Mouse (Mus musculus) hindbrain, embryonic 16.5 days (tissue): ENCODE measurements around the gene Actg2. TPM values are rescaled to one million over a fixed set of nuclear protein-coding genes. Genes with fewer than 3 reads are reported as not detected.

Experiments
- ATAC-seq: fragments of 200-750 bp; cut with Nextera tagmentation; 2 replicates; pipeline ENCODE4 v1.8.0; 2017; ENCODE audit warnings: moderate TSS enrichment, moderate library complexity
- H3K27ac ChIP-seq: fragments of 300-500 bp; sonication (generic); 2 replicates; pipeline ENCODE4 v1.5.1; 2014; ENCODE audit warnings: low read depth, mild to moderate bottlenecking, control low read depth, low read length, moderate library complexity
- H3K27me3 ChIP-seq: fragments of 300-500 bp; sonication (generic); replicated peaks from 2 replicates; pipeline ENCODE4 v1.6.1; 2014; ENCODE audit warnings: low read length; ENCODE audit not compliant: control insufficient read depth, insufficient read depth
- H3K36me3 ChIP-seq: fragments of 300-500 bp; sonication (generic); 2 replicates; pipeline ENCODE4 v1.6.1; 2014; ENCODE audit warnings: mild to moderate bottlenecking, low read length, moderate library complexity, mixed read lengths; ENCODE audit not compliant: control insufficient read depth, insufficient read depth
- H3K4me1 ChIP-seq: fragments of 300-500 bp; sonication (generic); 2 replicates; pipeline ENCODE4 v1.6.1; 2014; ENCODE audit warnings: low read depth, low read length; ENCODE audit not compliant: control insufficient read depth, insufficient read depth
- H3K4me2 ChIP-seq: fragments of 300-500 bp; sonication (generic); 2 replicates; pipeline ENCODE4 v1.6.1; 2014; ENCODE audit warnings: mild to moderate bottlenecking, low read length, control low read depth, moderate library complexity
- H3K4me3 ChIP-seq: fragments of 300-500 bp; sonication (generic); 2 replicates; pipeline ENCODE4 v1.5.1; 2014; ENCODE audit warnings: mild to moderate bottlenecking, low read length, control low read depth, moderate library complexity
- H3K9ac ChIP-seq: fragments of 300-500 bp; sonication (generic); 2 replicates; pipeline ENCODE4 v1.6.1; 2014; ENCODE audit warnings: low read depth, mild to moderate bottlenecking, control low read depth, low read length, moderate library complexity
- H3K9me3 ChIP-seq: fragments of 300-500 bp; sonication (generic); 2 replicates; pipeline ENCODE4 v1.6.1; 2014; ENCODE audit warnings: mild to moderate bottlenecking, low read length, moderate library complexity; ENCODE audit not compliant: control insufficient read depth
- WGBS: fragments of 180-500 bp; shearing (Covaris S2); extraction: QIAGEN DNeasy Blood & Tissue Kit; methylation state at CpG from one replicate; pipeline ENCODE4 v1.1.7; 2014; 5-methylcytosine and 5-hydroxymethylcytosine counted together
- polyA plus RNA-seq: library from polyadenylated mRNA; unstranded; fragments of >200 nt; fragmentation: Nextera tagmentation; extraction: Ambion mirVana; gene quantifications from 2 replicates; pipeline ENCODE4 v1.2.1, GENCODE M21; 2015

Gene Actg2
- polyA plus RNA-seq, 1 experiment from 2014 or later: 3.4 TPM

GRCm38 (mm10) chr6:83506258-83507167 is 29.6 kb downstream of the Actg2 start, which contains the start of gene Dguok:
Gene Dguok (minus strand): TSS chr6:83506969.
- ATAC-seq: peak; percentile 99
- under 1% methylated on average over 53 of the region's 54 CpGs for WGBS
- Histone ChIP-seq H3K9ac (peak within 1 kb of the TSS; percentile 91), H3K4me3 (peak within 1 kb of the TSS; percentile 87), H3K27me3 (no peaks in the 10 kb centered on the region), H3K27ac (peak within 1 kb of the TSS; percentile 96), H3K9me3 (no peaks in the 10 kb centered on the region), H3K4me2 (peak within 1 kb of the TSS; percentile 79), H3K4me1 (peaks cover 13% of the 10 kb centered on the region), H3K36me3 (no peaks in the 10 kb centered on the region)

GRCm38 (mm10) chr6:83505554-83505953 is 30.5 kb downstream of the Actg2 start:
- Histone ChIP-seq H3K9me3 (no peaks in the 10 kb centered on the region), H3K9ac (no peak overlapping the region), H3K36me3 (no peaks in the 10 kb centered on the region), H3K4me3 (peak overlapping the region; percentile 87), H3K4me1 (peaks cover 13% of the 10 kb centered on the region), H3K27me3 (no peaks in the 10 kb centered on the region), H3K4me2 (peak overlapping the region; percentile 79), H3K27ac (no peak overlapping the region)
- 92% methylated on average over 4 of the region's 4 CpGs for WGBS
- ATAC-seq: no peak

- H3K4me3 ChIP-seq: no peak overlapping the region
- H3K4me1 ChIP-seq: peaks cover 13% of the 10 kb centered on the region
- no peaks in the 10 kb centered on the region for H3K36me3 ChIP-seq
- H3K4me2 ChIP-seq: no peak overlapping the region
- H3K27me3 ChIP-seq: no peaks in the 10 kb centered on the region
- no peak for ATAC-seq
- WGBS: 81% methylated on average over 3 of the region's 3 CpGs
- no peaks in the 10 kb centered on the region for H3K9me3 ChIP-seq
- H3K27ac ChIP-seq: no peak overlapping the region
- no peak overlapping the region for H3K9ac ChIP-seq
Measured at GRCm38 (mm10) chr6:83503361-83503760, 32.7 kb downstream of the Actg2 start.

DNA sequence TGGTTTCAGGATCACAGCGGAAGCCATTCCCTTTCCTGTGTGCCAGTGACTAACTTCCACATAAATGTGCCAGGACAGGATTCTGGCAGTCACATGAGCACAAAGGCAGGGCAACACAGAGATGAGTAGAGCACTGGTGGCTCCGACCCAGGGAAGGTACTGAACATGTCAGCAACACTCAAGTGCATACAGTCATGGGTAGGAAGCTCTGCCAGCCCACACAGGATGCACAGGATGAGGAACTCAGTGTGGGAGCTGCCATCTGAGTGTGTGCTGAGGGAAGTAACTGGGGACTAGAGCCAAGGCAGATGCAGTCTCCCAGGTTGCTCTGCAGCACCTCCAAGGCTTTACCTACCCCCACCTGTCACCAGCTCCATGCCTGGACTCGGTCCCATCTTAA is 33.4 kb downstream of the Actg2 start:
- Histone ChIP-seq H3K4me1 (peaks cover 13% of the 10 kb centered on the region), H3K36me3 (no peaks in the 10 kb centered on the region), H3K9ac (no peak overlapping the region), H3K9me3 (no peaks in the 10 kb centered on the region), H3K27me3 (no peaks in the 10 kb centered on the region), H3K27ac (no peak overlapping the region), H3K4me3 (no peak overlapping the region), H3K4me2 (no peak overlapping the region)
- 91% methylated on average over 3 of the region's 3 CpGs for WGBS
- ATAC-seq: no peak

DNA sequence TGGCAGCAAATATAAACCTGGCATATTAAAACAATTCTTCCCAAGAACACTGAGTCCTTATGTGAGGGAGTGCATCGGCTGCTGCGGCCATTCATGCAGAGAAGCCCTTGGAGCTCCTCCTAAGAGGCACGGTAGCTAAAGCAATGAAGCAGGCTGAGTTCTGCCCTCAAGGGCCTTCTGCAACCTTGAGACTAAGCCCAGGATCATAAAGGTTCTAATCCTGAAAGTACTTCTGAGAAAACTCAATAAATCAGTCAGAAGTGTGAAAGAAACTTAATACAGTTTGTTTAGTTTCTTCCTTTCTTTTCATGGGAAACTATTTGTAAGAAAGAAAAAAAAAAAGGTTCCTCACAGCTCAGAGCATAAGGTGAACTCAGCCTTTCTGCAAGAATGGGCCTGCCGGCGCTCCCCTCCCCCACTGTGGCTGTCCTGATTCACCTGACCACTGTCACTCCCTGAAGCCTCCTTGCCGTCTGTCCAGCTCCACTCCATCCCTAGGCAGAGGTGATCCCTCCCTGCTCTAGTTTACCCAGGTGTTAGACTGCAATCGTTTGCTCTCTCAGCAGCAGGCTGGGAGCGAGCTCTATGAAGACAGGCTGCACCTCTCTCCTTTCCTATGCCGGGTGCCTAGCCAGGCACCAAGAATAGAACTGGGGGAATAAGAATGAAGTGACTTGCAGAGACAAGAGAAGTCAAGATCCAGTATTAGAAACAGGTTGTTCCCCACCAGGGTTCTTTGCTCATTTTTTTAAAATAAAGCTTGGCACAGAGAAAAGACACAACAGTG is 34.3 kb downstream of the Actg2 start:
- no peaks in the 10 kb centered on the region for H3K27me3 ChIP-seq
- no peak for ATAC-seq
- H3K4me1 ChIP-seq: peaks cover 11% of the 10 kb centered on the region
- 75% methylated on average over 9 of the region's 9 CpGs for WGBS
- H3K9ac ChIP-seq: peak overlapping the region; percentile 37; the same call in 1 of the 2 replicates
- no peak overlapping the region for H3K4me3 ChIP-seq
- no peak overlapping the region for H3K27ac ChIP-seq
- H3K4me2 ChIP-seq: no peak overlapping the region
- no peaks in the 10 kb centered on the region for H3K36me3 ChIP-seq
- no peaks in the 10 kb centered on the region for H3K9me3 ChIP-seq

GRCm38 (mm10) chr6:83500462-83500861 is 35.6 kb downstream of the Actg2 start:
- H3K4me3 ChIP-seq: no peak overlapping the region
- no peaks in the 10 kb centered on the region for H3K9me3 ChIP-seq
- 68% methylated on average over 3 of the region's 3 CpGs for WGBS

GRCm38 (mm10) chr6:83499078-83499477 is 37.0 kb downstream of the Actg2 start:
- Histone ChIP-seq H3K4me3 (no peak overlapping the region), H3K36me3 (peaks cover 5% of the 10 kb centered on the region; the same call in 1 of the 2 replicates), H3K9ac (no peak overlapping the region), H3K4me2 (no peak overlapping the region), H3K4me1 (0 out of 2 replicates have a peak, but pooled peaks cover 3% of the 10 kb centered on the region), H3K27me3 (no peaks in the 10 kb centered on the region), H3K9me3 (no peaks in the 10 kb centered on the region), H3K27ac (no peak overlapping the region)
- ATAC-seq: no peak
- WGBS: 97% methylated on average over 10 of the region's 10 CpGs

More at GRCm38 (mm10) chr6:83500462-83500861, 35.6 kb downstream of the Actg2 start:
- Histone ChIP-seq H3K4me1 (peaks cover 7% of the 10 kb centered on the region; the same call in 1 of the 2 replicates), H3K9ac (no peak overlapping the region), H3K27me3 (no peaks in the 10 kb centered on the region), H3K4me2 (no peak overlapping the region), H3K36me3 (0 out of 2 replicates have a peak, but pooled peaks cover 3% of the 10 kb centered on the region), H3K27ac (no peak overlapping the region)
- no peak for ATAC-seq

DNA sequence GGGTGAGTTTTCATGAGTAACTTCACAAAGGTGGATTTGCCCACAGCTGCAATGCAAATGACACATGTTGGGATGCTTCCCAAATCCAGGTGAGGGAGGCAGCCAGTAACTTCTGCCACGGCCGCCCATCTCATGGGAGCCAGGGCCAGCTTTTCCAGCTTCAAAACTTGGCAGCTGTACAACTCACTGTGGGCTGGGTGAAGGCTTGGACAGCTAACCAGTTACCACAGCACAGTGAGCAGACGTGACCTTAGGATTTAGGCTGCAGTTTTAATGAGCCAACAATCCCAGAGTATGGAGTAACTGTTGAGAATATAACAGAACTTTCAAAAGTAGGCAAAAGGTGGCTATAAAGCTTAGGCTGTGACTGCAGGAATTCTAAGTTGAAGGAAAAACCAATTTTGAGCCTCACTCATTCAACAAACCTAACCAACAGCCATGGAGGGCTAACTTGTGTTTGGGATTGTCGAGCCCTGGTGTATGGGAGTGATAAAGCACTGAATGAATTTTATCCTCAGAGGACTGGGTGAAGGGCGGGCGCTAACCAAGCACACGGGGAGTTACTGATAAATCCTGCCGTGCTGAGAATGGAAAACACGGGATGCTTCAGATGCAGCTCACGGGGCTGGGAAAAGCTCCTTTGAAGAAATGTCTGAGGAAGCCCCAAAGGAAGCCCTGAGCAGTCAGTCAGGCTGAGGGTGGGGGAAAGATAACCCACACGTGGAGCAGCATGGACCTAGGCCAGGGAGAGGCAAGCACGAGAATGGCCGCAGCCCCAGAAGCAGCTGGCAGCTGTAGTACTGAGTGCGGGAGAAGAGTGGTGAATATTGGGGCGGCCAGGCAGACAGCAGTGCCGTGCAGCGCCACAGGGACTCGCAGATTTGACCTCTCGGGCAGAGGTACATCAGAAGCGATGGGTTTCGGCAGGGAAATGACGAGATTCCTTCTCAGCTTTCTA is 39.0 kb downstream of the Actg2 start:
- Histone ChIP-seq H3K36me3 (peaks cover 16% of the 10 kb centered on the region), H3K27ac (0 out of 2 replicates have a peak overlapping the region, but pooled peaks have one; percentile 12), H3K4me3 (no peak overlapping the region), H3K4me1 (0 out of 2 replicates have a peak, but pooled peaks cover 3% of the 10 kb centered on the region), H3K4me2 (no peak overlapping the region), H3K9ac (no peak overlapping the region), H3K27me3 (no peaks in the 10 kb centered on the region), H3K9me3 (no peaks in the 10 kb centered on the region)
- 80% methylated on average over 22 of the region's 22 CpGs for WGBS
- ATAC-seq: no peak
